ENCODE assay signal across 17 mouse cellular contexts in genomic region chr11:64516712-64517589, GRCm38 (mm10).
DNase-seq lines count a peak whose midpoint lies in the region; ATAC-seq lines count a peak whose summit lies in the region.
"Had no signal": no experiment of that assay in that cellular context is flagged by ENCODE, and none has a peak within 500 bp of the region (broad histone marks: within the 10 kb centered on the region; RNA-seq: fewer than 3 reads in every experiment).

No protein-coding gene starts in this region.

- DNase-seq in heart, adult 18-20 months, result peak; percentile 33 to 39
- DNase-seq in heart, postnatal 4 days, result no peak
- DNase-seq in lung, postnatal 25 days (ENCODE audit: low spot score), result peak; percentile 18
- no peak for DNase-seq in lung, postnatal 4 days
- DNase-seq in cerebellum, adult 11-12 months, result no peak
- no peak for DNase-seq in kidney, adult 9 months
- DNase-seq: adrenal gland, adult 2 months; B cell, adult 2 months; cerebellum, adult 9-11 months; forebrain, postnatal 0 days; heart, postnatal 14 days; kidney, adult 11 months; kidney, postnatal 14 days; layer of hippocampus, postnatal 36 days; thymus, adult 18-20 months had no signal

- ATAC-seq in hematopoietic stem cell, adult 5-6 weeks (replicated peaks in 1 of 2; ENCODE audit: insufficient read depth in 1 of 2, low FRiP score in 2 of 2, low TSS enrichment in 1 of 2, low read depth in 1 of 2, poor library complexity in 2 of 2, severe bottlenecking in 2 of 2), result peak; percentile 43 to 51; a peak in 3 of 4 replicates
- ATAC-seq: forebrain, postnatal 0 days; hindbrain, embryonic 16.5 days had no signal

Comparison
In these comparisons a context has a peak if more than half of its experiments do, and no peak if none do; other contexts are left out.
1. DNase-seq: peak in heart, adult 18-20 months (2 of 2) and lung, postnatal 25 days (single experiment); none in heart, postnatal 4 days (single experiment), lung, postnatal 4 days (0 of 2), cerebellum, adult 11-12 months (single experiment) and kidney, adult 9 months (single experiment).